Mouse (Mus musculus): ENCODE results near the gene Il20rb. TPM values are rescaled to one million over a fixed set of nuclear protein-coding genes. Genes with fewer than 3 reads are reported as not detected.
A peak's percentile ranks its signal among the peaks of the same experiment; 100 is the strongest.

Gene Il20rb
- total RNA-seq, 2 experiments from 2014 or later, result 0.89 to 1.4 TPM

- intact Hi-C loops (cut with DNase I), result no loop called here
- DNase-seq, result no peak
Measured at GRCm38 (mm10) chr9:100471605-100471953, 15.0 kb downstream of the Il20rb start.

DNA sequence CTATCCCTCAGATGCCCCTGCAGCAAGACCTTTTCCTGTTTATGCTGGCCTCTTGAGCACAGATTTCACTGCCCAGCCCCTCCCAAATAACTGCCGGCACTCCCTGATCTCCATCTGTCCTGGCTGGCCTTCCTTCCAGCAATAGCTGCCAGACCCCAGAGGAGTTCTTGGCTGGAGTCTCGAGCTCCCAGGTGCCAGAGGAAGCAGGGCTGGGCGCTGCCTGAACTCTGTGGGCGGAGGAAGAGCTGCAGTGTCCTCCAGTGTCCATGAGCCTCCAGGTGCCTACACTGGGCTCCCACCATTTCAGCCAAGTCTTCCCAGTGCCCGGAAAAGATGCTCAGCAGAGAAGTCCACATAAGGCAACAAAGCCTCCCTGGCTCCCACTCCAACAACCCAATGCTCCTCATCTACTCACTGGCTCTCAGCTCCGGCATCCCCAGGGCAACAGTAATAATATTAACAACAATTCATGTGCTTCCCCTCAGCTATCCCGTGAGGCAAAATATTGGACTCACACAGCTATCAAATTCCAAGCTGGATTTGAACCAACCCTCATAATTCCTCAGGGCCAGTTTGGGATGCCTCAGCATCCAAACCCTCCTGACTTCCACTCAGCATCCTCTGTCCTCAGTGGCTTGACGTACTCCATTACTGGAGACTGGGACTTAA lies 15.5 kb downstream of the Il20rb start:
- intact Hi-C loops (cut with DNase I), result no loop called here
- peak; percentile 79 to 85 for DNase-seq

DNA sequence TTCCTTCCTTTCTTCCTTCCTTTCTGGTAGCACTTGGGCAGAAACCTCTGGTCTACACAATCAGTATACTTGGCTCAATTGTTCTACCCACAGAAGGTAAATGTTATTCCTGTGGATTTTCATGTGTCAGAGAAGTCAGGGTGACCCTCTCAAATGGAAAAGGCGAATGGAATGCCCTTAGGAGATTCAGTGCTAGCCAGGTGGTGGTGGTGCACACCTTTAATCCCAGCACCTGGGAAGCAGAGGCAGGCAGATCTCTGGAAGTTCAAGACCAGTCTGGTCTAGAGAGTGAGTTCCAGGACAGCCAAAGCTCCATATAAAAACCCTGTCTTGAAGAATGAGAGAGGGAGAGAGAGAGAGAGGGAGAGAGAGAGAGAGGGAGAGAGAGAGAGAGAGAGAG lies 16.4 kb downstream of the Il20rb start:
- no peak for DNase-seq
- intact Hi-C loops (cut with DNase I), result no loop called here

- no peak for DNase-seq
- intact Hi-C loops (cut with DNase I), result loop anchor here (1.0 kb wide), 1 partner anchor 36 kb away; no protein-coding TSS in a partner anchor
Measured at GRCm38 (mm10) chr9:100469681-100470080, 16.9 kb downstream of the Il20rb start.

GRCm38 (mm10) chr9:100468151-100468550 lies 18.4 kb downstream of the Il20rb start:
- DNase-seq, result no peak
- intact Hi-C loops (cut with DNase I), result no loop called here

- intact Hi-C loops (cut with DNase I), result no loop called here
- peak; percentile 76 to 78 for DNase-seq
Measured at GRCm38 (mm10) chr9:100467653-100468052, 18.9 kb downstream of the Il20rb start.

GRCm38 (mm10) chr9:100466743-100467142 lies 19.8 kb downstream of the Il20rb start:
- no peak for DNase-seq
- intact Hi-C loops (cut with DNase I), result no loop called here

- intact Hi-C loops (cut with DNase I), result no loop called here
- DNase-seq, result no peak
Measured at GRCm38 (mm10) chr9:100465988-100466387, 20.6 kb downstream of the Il20rb start.

- intact Hi-C loops (cut with DNase I), result no loop called here
- no peak for DNase-seq
Measured at GRCm38 (mm10) chr9:100465380-100465779, 21.2 kb downstream of the Il20rb start.

GRCm38 (mm10) chr9:100463771-100464170 lies 22.8 kb downstream of the Il20rb start:
- intact Hi-C loops (cut with DNase I), result no loop called here
- DNase-seq, result no peak

DNA sequence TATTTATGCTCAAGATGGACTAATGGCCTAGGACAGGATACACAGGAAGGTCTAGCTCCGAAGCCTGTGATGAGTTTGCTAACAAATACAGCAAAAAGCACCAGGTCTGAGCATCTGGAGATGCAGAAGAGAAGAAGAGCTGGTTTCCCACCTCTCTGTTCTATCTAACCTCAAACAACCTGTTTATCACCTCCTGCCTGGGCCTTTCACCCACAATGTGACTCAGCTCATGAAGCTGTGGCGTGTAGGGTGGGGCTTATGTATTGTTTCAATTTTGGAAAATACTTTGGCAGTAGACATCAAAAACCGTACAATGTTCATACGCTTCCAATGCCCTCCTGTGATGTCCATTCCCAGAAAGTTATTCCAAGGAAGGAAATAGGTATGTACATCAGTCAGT lies 24.5 kb downstream of the Il20rb start:
- DNase-seq, result peak in 1 of 2 experiments; percentile 39
- intact Hi-C loops (cut with DNase I), result no loop called here

DNA sequence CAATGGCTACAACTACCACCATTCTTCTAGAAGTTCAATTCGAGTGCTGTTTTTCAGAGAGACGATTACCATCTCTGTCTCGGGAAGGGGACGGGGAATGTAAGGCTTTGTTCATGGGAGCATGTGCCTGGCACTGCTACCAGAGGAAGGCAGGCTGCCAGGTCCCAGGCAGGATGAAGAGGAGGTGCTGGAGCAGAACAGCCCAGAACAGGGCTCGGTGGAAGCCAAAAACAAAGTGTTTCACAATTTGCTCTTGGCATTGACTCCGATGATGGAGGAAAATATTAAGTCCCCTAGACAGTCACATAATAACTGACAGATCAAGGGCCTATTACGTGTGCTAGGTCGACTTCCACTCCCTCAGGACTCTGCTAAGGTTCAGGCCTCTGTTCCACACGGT lies 24.9 kb downstream of the Il20rb start:
- peak; percentile 70 to 72 for DNase-seq
- intact Hi-C loops (cut with DNase I), result no loop called here

- intact Hi-C loops (cut with DNase I), result no loop called here
- DNase-seq, result no peak
Measured at GRCm38 (mm10) chr9:100460203-100460602, 26.4 kb downstream of the Il20rb start.

DNA sequence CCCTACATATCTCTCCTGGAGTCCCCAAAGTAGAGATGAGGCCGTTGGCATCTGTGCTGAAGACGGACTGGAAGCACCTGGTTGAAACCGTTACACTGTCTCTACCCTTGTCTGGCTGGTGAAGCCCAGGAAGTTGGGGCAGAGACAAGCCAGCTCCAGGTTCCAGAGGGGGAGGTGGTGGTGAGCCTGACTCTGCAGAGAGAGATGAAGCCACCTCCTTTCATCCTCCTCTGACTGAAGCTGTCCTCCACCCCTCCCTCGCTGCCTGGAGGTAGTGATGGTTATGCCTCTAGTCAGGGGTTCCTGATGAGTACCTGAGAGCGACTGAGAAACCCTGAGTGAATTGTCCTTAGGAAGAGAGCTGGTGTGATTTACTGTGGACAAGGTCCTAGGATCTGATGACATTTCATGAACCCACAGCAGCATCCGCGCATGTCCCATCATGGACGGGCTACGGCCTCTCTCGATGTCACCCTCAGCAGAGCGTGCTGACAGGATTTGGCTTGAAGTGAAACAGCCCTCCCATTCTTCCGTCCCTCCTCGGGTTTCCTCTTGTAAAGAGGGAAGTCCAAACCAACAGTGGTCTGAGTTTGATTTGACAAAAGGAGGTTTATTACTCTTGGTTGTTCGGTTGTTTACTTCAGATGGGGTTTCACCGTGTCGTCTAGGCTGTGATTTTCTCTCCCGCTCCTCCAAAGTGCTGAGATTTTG lies 28.5 kb downstream of the Il20rb start:
- no peak for DNase-seq
- intact Hi-C loops (cut with DNase I), result loop anchor here (10.0 kb wide), 1 partner anchor 307 kb away; no protein-coding TSS in a partner anchor

GRCm38 (mm10) chr9:100454664-100454993 lies 32.0 kb downstream of the Il20rb start:
- intact Hi-C loops (cut with DNase I), result loop anchor here (1.0 to 10.0 kb wide), 9 partner anchors 34 to 703 kb away; no protein-coding TSS in a partner anchor
- peak in 1 of 2 experiments; percentile 42 for DNase-seq

- DNase-seq, result peak; percentile 82 to 87
- intact Hi-C loops (cut with DNase I), result loop anchor here (1.0 to 10.0 kb wide), 9 partner anchors 35 to 703 kb away; no protein-coding TSS in a partner anchor
Measured at GRCm38 (mm10) chr9:100453944-100454663, 32.5 kb downstream of the Il20rb start.

DNA sequence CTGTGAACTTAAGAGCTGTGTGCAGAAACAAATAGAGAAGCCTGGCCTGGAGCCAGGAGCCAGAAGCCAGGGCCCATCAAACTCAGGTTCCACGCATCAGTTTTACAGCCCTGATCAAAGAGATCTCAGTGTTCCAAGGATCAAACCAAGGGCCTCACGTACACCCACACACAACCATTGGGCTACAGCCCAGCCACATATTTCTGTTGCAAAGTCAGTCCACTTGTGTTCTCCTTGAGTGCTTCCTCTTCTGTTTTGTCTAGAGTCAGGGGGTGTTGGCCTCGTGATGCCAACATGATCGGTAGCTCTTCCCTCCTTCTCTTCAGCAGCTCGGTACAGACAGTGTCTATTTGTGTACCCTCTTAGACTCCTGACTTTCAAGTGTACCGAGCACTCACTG lies 34.2 kb downstream of the Il20rb start:
- DNase-seq, result no peak
- intact Hi-C loops (cut with DNase I), result loop anchor here (5.0 to 10.0 kb wide), 3 partner anchors 312 to 705 kb away; no protein-coding TSS in a partner anchor

DNA sequence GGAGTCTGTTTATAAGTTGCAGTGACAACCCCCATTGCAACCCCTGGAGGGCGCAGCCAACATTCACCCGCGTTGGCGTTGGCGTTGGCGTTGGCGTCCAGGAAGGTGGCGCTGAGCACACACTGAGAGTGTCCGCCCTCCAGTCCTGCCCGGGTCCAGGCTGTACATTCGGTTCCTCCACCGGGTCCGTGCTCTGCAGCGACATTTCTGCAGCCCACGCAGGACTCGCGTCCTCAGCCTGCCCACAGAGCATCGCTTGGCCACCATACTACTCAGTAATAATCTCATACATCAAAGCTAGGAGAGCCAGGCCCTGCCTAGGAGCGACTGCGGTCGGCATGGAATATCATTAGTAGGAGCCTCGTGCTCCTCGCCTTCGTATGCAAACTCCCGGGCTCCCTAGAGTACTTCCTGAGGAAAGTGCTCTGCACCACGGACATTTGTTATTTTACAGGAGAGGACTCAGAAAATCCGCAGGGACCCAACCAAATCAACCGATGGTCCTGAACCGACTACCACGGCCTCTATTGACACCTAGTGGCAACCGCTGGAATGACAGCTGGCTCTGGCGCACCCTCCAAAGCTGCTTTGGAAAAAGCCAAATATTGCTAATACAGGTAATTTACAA lies 40.4 kb downstream of the Il20rb start:
- peak; percentile 79 to 86 for DNase-seq
- intact Hi-C loops (cut with DNase I), result loop anchor here (1.0 kb wide), 1 partner anchor 598 kb away; no protein-coding TSS in a partner anchor

DNA sequence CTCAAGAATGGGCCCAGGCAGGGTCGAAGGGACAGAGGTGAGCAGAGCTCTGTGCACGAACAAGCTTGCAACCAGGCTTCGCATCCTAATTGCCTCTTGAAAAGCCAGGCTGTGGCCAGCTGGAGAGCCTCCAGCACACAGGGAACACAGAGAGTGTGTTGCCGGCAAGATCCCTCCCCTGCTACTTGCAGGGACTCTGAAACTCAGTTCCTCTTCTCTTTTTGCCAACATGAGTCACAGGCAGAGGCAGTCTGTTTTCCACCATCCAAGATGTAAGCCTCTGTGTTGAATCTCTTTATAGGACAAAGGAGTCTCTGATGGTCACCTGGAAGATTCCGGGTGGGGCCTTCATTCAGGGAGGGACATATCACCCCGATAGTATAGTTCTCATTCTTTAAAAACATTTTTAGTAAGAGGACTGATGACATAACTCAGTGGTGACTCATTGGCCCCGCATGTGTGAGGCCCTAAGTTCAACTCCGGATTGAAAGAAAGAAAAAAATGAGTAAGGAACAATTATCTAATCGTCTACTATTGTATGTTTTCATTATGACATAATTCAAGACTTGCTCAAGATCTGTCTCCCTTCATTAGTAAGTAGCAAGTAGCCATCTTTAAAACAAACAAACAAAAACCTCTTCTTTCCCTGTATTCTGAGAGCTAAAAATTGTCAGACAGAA lies 46.3 kb downstream of the Il20rb start:
- intact Hi-C loops (cut with DNase I), result no loop called here

GRCm38 (mm10) chr9:100439481-100439880 lies 47.1 kb downstream of the Il20rb start:
- intact Hi-C loops (cut with DNase I), result no loop called here
- no peak for DNase-seq

More for the DNA sequence above, 46.3 kb downstream of the Il20rb start:
- peak; percentile 55 to 56 for DNase-seq
